Mouse (Mus musculus): Measurements from ENCODE around the gene Rmdn2. TPM values are rescaled to one million over a fixed set of nuclear protein-coding genes. Genes with fewer than 3 reads are reported as not detected.

Rmdn2 gene
- polyA plus RNA-seq, 1 experiment from 2014 or later = 4.9 TPM

- no peak for ATAC-seq (ENCODE audit: low read depth)
- no peak overlapping the region for H3K4me2 ChIP-seq (ENCODE audit: low read depth, low read length)
- no peaks in the 10 kb centered on the region for H3K36me3 ChIP-seq (ENCODE audit: control insufficient read depth, insufficient read depth)
- no peaks in the 10 kb centered on the region for H3K9me3 ChIP-seq (replicated peaks; ENCODE audit: control insufficient read depth, low read length)
- H3K4me3 ChIP-seq (ENCODE audit: low read depth, low read length) = no peak overlapping the region
- no peak overlapping the region for H3K27ac ChIP-seq (ENCODE audit: low read length)
- no peaks in the 10 kb centered on the region for H3K27me3 ChIP-seq (ENCODE audit: control insufficient read depth, insufficient read depth, low read depth, low read length)
- 75% methylated on average over 12 of the region's 12 CpGs for WGBS (ENCODE audit: insufficient replicate concordance)
- H3K9ac ChIP-seq (ENCODE audit: low read depth, low read length) = no peak overlapping the region
- H3K4me1 ChIP-seq (ENCODE audit: control insufficient read depth, low read depth, low read length) = no peaks in the 10 kb centered on the region
Measured at GRCm38 (mm10) chr17:79626241-79626816, 14.7 kb downstream of the Rmdn2 start.

GRCm38 (mm10) chr17:79649893-79650292 is 38.2 kb downstream of the Rmdn2 start:
- H3K9me3 ChIP-seq (replicated peaks; ENCODE audit: control insufficient read depth, low read length) = no peaks in the 10 kb centered on the region
- H3K9ac ChIP-seq (ENCODE audit: low read depth, low read length) = no peak overlapping the region
- no peaks in the 10 kb centered on the region for H3K4me1 ChIP-seq (ENCODE audit: control insufficient read depth, low read depth, low read length)
- no peak overlapping the region for H3K27ac ChIP-seq (ENCODE audit: low read length)
- no peak overlapping the region for H3K4me2 ChIP-seq (ENCODE audit: low read depth, low read length)
- no peak overlapping the region for H3K4me3 ChIP-seq (ENCODE audit: low read depth, low read length)
- H3K27me3 ChIP-seq (ENCODE audit: control insufficient read depth, insufficient read depth, low read depth, low read length) = no peaks in the 10 kb centered on the region
- ATAC-seq (ENCODE audit: low read depth) = no peak
- H3K36me3 ChIP-seq (ENCODE audit: control insufficient read depth, insufficient read depth) = no peaks in the 10 kb centered on the region
- WGBS (ENCODE audit: insufficient replicate concordance) = 68% methylated on average over 4 of the region's 4 CpGs

DNA sequence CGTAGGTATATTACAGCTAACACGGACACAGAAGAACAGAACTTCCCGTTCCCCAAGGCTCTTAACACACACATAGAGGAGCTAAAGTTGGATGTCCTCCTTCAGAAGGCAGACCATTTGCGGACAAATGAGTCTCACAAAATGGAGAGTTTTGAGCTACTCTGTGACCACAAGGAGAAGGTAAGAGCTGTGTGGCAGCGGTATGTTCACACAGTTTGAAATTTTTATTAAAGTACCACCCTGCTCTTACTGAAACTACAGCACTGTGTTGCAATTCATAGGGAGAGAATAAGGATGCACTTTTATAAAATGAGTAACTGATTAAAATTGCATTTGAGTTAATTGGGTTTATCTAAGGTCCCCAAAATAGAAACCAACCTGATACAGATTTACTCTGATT is 38.6 kb downstream of the Rmdn2 start:
- Histone ChIP-seq H3K9me3 (replicated peaks; ENCODE audit: control insufficient read depth, low read length) (no peaks in the 10 kb centered on the region), H3K4me3 (ENCODE audit: low read depth, low read length) (no peak overlapping the region), H3K9ac (ENCODE audit: low read depth, low read length) (no peak overlapping the region), H3K27me3 (ENCODE audit: control insufficient read depth, insufficient read depth, low read depth, low read length) (no peaks in the 10 kb centered on the region), H3K36me3 (ENCODE audit: control insufficient read depth, insufficient read depth) (no peaks in the 10 kb centered on the region), H3K4me1 (ENCODE audit: control insufficient read depth, low read depth, low read length) (no peaks in the 10 kb centered on the region), H3K27ac (ENCODE audit: low read length) (no peak overlapping the region), H3K4me2 (ENCODE audit: low read depth, low read length) (no peak overlapping the region)
- ATAC-seq (ENCODE audit: low read depth) = no peak
- WGBS (ENCODE audit: insufficient replicate concordance) = 77% methylated on average over 5 of the region's 5 CpGs

- Histone ChIP-seq H3K4me2 (ENCODE audit: low read depth, low read length) (no peak overlapping the region), H3K4me1 (ENCODE audit: control insufficient read depth, low read depth, low read length) (no peaks in the 10 kb centered on the region), H3K36me3 (ENCODE audit: control insufficient read depth, insufficient read depth) (no peaks in the 10 kb centered on the region), H3K27me3 (ENCODE audit: control insufficient read depth, insufficient read depth, low read depth, low read length) (no peaks in the 10 kb centered on the region), H3K9ac (ENCODE audit: low read depth, low read length) (no peak overlapping the region), H3K9me3 (replicated peaks; ENCODE audit: control insufficient read depth, low read length) (no peaks in the 10 kb centered on the region), H3K4me3 (ENCODE audit: low read depth, low read length) (no peak overlapping the region), H3K27ac (ENCODE audit: low read length) (no peak overlapping the region)
- WGBS (ENCODE audit: insufficient replicate concordance) = 47% methylated on average over 1 of the region's 1 CpGs
- no peak for ATAC-seq (ENCODE audit: low read depth)
Measured at GRCm38 (mm10) chr17:79653171-79653570, 41.5 kb downstream of the Rmdn2 start.

DNA sequence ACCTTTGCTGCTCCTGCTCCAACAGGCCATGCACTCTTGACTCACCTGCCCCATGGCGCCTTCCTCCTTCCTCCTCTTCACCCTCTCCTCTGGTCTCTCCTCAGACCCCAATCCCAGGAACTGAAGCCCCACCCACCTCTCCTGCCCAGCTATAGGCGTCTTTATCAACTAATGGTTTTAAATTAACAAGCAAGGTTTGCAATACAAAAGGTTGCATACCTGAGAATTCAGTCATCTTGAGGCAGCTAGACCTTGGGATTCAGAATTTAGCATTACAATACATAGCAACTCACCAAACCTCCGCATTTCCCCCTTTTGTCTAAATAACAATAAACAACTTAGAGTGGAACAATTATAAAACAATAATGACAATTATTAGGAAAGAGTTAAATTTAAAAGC is 42.5 kb downstream of the Rmdn2 start:
- Histone ChIP-seq H3K27ac (ENCODE audit: low read length) (no peak overlapping the region), H3K4me3 (ENCODE audit: low read depth, low read length) (no peak overlapping the region), H3K9ac (ENCODE audit: low read depth, low read length) (no peak overlapping the region), H3K9me3 (replicated peaks; ENCODE audit: control insufficient read depth, low read length) (no peaks in the 10 kb centered on the region), H3K4me1 (ENCODE audit: control insufficient read depth, low read depth, low read length) (no peaks in the 10 kb centered on the region), H3K4me2 (ENCODE audit: low read depth, low read length) (no peak overlapping the region), H3K36me3 (ENCODE audit: control insufficient read depth, insufficient read depth) (no peaks in the 10 kb centered on the region), H3K27me3 (ENCODE audit: control insufficient read depth, insufficient read depth, low read depth, low read length) (no peaks in the 10 kb centered on the region)
- ATAC-seq (ENCODE audit: low read depth) = no peak
- WGBS (ENCODE audit: insufficient replicate concordance) = 54% methylated on average over 3 of the region's 3 CpGs

- no peaks in the 10 kb centered on the region for H3K27me3 ChIP-seq (ENCODE audit: control insufficient read depth, insufficient read depth, low read depth, low read length)
- no peak overlapping the region for H3K4me2 ChIP-seq (ENCODE audit: low read depth, low read length)
- no peaks in the 10 kb centered on the region for H3K9me3 ChIP-seq (replicated peaks; ENCODE audit: control insufficient read depth, low read length)
- H3K9ac ChIP-seq (ENCODE audit: low read depth, low read length) = no peak overlapping the region
- ATAC-seq (ENCODE audit: low read depth) = no peak
- no peaks in the 10 kb centered on the region for H3K4me1 ChIP-seq (ENCODE audit: control insufficient read depth, low read depth, low read length)
- 56% methylated on average over 9 of the region's 9 CpGs for WGBS (ENCODE audit: insufficient replicate concordance)
- no peaks in the 10 kb centered on the region for H3K36me3 ChIP-seq (ENCODE audit: control insufficient read depth, insufficient read depth)
- no peak overlapping the region for H3K27ac ChIP-seq (ENCODE audit: low read length)
- H3K4me3 ChIP-seq (ENCODE audit: low read depth, low read length) = no peak overlapping the region
Measured at GRCm38 (mm10) chr17:79657785-79658184, 46.1 kb downstream of the Rmdn2 start.

- Histone ChIP-seq H3K27ac (ENCODE audit: low read length) (no peak overlapping the region), H3K9me3 (replicated peaks; ENCODE audit: control insufficient read depth, low read length) (no peaks in the 10 kb centered on the region), H3K36me3 (ENCODE audit: control insufficient read depth, insufficient read depth) (no peaks in the 10 kb centered on the region), H3K4me2 (ENCODE audit: low read depth, low read length) (no peak overlapping the region), H3K4me3 (ENCODE audit: low read depth, low read length) (no peak overlapping the region), H3K9ac (ENCODE audit: low read depth, low read length) (no peak overlapping the region), H3K4me1 (ENCODE audit: control insufficient read depth, low read depth, low read length) (no peaks in the 10 kb centered on the region), H3K27me3 (ENCODE audit: control insufficient read depth, insufficient read depth, low read depth, low read length) (no peaks in the 10 kb centered on the region)
- WGBS (ENCODE audit: insufficient replicate concordance) = 23% methylated on average over 3 of the region's 3 CpGs
- ATAC-seq (ENCODE audit: low read depth) = peak; percentile 75
Measured at GRCm38 (mm10) chr17:79658452-79658851, 46.8 kb downstream of the Rmdn2 start.

DNA sequence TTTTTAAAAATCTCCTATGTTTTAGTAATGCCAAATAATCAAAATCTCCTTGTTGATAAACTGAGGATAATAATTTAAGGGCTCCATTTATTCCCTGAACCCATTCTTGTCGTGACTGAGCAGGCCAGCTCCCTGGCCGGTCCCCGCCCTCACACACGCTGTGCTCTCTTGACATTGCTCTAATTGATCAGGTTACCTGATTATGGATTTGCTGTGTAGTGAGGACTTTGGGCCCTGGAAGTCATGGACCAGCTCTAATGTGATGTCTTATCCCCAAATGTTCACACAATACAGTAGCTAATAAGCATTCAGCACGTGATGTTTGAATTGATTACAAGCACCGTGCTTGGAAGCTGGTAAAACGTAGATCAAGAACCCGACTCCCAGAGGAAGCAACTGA is 47.2 kb downstream of the Rmdn2 start:
- no peak overlapping the region for H3K27ac ChIP-seq (ENCODE audit: low read length)
- WGBS (ENCODE audit: insufficient replicate concordance) = 52% methylated on average over 8 of the region's 8 CpGs
- no peaks in the 10 kb centered on the region for H3K27me3 ChIP-seq (ENCODE audit: control insufficient read depth, insufficient read depth, low read depth, low read length)
- no peak overlapping the region for H3K4me2 ChIP-seq (ENCODE audit: low read depth, low read length)
- H3K4me3 ChIP-seq (ENCODE audit: low read depth, low read length) = no peak overlapping the region
- H3K9me3 ChIP-seq (replicated peaks; ENCODE audit: control insufficient read depth, low read length) = no peaks in the 10 kb centered on the region
- no peaks in the 10 kb centered on the region for H3K4me1 ChIP-seq (ENCODE audit: control insufficient read depth, low read depth, low read length)
- no peak overlapping the region for H3K9ac ChIP-seq (ENCODE audit: low read depth, low read length)
- H3K36me3 ChIP-seq (ENCODE audit: control insufficient read depth, insufficient read depth) = no peaks in the 10 kb centered on the region
- ATAC-seq (ENCODE audit: low read depth) = peak; percentile 37; the same call in 1 of the 2 replicates

GRCm38 (mm10) chr17:79661387-79661786 is 49.7 kb downstream of the Rmdn2 start:
- Histone ChIP-seq H3K36me3 (ENCODE audit: control insufficient read depth, insufficient read depth) (no peaks in the 10 kb centered on the region), H3K9ac (ENCODE audit: low read depth, low read length) (no peak overlapping the region), H3K27ac (ENCODE audit: low read length) (no peak overlapping the region), H3K27me3 (ENCODE audit: control insufficient read depth, insufficient read depth, low read depth, low read length) (no peaks in the 10 kb centered on the region), H3K9me3 (replicated peaks; ENCODE audit: control insufficient read depth, low read length) (no peaks in the 10 kb centered on the region), H3K4me2 (ENCODE audit: low read depth, low read length) (no peak overlapping the region), H3K4me1 (ENCODE audit: control insufficient read depth, low read depth, low read length) (no peaks in the 10 kb centered on the region), H3K4me3 (ENCODE audit: low read depth, low read length) (no peak overlapping the region)
- 43% methylated on average over 7 of the region's 7 CpGs for WGBS (ENCODE audit: insufficient replicate concordance)
- no peak for ATAC-seq (ENCODE audit: low read depth)

Measured in liver, embryonic 16.5 days (tissue).